Mouse (Mus musculus) c-Kit-positive CD71-negative TER-119-negative erythroid progenitor cells, embryonic 14.5 days (primary cell): ENCODE measurements around the gene Stard10.

Source experiments
- DNase-seq: peaks from one replicate; pipeline ENCODE4 v3.0.0-alpha.2; 2013; ENCODE audit warnings: low read depth

Gene Stard10

DNA sequence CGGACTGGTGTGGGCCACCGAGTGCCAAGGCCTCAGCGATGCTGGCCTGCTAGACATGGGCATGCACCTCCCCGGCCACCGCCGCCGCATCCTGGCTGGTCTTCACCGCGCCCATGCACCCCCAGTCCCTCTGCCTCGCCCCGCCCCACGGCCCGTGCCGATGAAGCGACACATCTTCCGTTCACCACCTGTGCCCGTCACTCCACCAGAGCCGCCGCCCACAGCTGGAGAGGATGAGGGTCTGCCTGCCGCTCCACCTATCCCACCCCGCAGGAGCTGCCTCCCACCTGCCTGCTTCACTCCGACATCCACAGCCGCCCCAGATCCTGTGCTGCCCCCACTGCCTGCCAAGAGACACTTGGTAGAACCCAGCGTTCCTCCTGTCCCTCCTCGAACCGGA is 56.2 kb downstream of the Stard10 start:
- DNase-seq, result no peak

DNA sequence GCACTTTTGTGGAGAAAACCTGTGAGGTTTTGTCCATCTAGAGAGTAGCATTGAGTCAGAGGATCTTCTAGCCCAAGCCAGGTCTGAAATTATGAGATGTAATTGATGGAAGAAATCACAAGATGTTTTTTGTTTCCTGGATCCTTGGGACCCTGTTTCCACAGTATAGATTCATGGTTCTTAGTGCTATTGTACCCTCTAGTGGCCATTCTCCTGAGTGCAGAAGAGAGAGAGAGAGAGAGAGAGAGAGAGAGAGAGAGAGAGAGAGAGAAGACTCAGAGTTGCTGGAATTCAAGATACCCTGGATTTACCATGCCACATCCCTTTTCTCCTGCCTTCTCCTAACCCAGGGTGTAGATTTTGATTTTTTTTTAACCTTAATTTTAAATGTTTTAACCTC is 57.3 kb downstream of the Stard10 start:
- no peak for DNase-seq

DNA sequence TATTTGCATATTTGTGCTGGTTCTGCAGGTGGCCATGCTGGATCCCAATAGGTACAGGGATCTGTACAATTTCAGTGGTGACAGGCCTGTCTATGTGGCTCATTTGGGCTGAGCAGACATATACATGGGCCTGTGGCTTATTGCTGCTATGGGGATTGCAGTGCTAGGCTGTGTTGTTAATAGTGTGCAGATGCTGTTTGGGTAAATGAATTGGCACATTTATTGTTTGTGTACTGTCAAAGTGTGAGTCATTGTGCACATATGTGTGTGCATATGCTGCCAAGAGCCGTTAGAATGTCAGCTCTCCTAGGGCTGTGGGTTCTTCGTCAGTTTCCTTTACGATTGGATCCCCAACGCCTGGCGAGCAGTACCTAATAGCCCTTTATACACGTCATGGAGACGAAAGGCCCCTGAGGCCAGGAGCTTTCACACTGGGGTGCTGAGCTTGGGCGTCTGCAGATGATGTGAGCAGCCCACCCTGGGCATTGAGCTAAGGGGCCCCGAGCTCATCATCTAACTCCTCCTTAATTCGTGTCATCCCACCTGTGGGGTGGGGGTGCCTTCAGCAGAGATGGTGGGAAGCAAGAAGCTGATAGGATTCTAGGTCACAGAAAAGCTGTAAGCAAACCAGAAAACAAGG is 59.9 kb downstream of the Stard10 start:
- DNase-seq, result no peak

DNA sequence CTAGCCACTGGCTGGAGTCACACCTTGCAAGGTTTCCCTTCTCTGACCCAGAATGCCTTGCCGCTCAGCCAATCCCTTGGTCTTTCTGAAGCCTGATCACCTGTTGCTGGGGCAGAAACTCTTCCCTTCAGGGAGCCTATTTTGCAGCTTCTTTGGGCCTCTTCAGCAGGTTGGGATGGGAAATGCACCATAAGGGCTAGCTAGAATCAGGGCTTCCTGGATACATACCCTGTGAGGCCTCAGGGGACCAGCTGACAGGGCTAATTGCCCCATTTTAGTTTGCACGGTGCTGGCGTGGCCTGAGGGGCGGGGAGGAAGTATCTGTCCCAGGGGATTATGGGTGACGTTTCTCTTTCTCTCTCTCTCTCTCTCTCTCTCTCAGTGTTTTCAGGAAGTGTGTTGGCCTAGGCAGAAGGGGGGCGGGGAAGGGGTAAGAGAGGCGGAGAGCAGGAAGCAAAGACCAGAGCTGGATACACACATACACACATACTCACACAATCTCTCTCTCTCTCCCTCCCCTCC is 60.9 kb downstream of the Stard10 start:
- DNase-seq, result peak; percentile 60

DNA sequence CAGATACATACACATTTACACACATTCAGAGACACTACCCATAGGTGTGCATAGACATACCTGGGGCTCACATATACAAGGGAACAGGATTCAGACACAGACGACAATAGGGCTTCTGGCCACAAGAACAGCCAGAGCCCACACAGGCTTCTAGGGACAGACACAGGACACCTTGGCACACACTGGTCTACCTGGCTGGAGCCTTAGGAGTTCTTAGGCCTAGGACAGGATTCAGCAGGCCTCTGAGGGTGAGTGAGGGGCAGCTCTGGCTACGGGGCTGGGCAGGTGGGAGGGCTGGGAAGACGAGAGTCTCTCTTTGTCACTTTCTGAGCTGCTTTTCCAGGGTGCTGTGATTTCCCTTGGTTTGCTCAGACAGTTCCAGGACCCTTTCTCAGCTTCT is 61.4 kb downstream of the Stard10 start:
- DNase-seq, result no peak

DNA sequence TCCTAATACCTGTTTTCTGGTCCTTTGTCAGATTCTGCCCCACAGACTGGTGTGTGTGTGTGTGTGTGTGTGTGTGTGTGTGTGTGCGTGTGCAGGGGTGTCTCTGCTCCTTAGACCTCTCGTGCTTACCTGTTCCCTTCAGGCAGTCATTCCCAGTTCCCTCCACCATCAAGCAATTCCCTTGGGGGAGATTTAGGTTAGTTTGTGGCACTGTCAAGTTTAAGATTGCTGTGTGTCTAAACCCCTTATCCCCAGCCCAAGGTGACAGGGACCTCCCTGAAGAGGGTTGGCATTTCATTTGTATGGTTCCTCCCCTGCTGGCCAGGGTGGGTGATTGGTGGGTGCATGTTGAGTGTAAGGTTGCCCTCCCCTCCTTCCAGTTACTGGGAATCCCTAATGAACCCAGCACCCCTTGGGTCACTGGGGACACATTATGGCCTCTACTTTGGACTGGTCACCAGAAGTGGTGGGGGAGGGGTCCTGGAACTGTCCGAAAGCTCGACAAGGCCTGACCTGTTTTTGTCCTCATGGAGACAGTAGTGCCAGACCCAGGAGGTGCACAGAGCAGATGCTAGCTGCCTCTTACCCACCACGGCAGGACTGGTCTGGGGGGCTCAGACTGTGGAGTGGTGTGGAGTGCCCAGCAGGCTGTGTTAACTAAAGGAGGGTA is 62.0 kb downstream of the Stard10 start:
- no peak for DNase-seq

DNA sequence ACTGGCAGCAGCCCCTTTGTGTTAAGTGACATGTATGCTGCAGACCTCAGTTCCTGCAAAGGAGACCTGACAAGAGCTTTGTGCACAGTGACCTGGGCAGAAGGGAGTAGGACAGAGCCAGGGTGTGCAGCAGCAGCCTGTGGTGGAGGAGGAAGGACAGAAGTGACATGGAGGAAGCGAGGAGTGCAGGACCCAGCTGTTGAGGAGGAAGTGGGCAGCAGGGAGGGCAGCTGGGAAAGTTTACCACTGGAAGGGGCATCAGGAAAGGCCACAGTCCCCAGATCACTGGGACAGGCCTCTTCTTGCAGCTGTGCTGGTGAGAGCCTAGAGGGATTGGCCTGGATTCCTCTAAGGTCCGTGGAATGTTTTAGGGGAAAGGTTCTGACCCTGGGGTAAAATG is 62.8 kb downstream of the Stard10 start:
- DNase-seq, result no peak

DNA sequence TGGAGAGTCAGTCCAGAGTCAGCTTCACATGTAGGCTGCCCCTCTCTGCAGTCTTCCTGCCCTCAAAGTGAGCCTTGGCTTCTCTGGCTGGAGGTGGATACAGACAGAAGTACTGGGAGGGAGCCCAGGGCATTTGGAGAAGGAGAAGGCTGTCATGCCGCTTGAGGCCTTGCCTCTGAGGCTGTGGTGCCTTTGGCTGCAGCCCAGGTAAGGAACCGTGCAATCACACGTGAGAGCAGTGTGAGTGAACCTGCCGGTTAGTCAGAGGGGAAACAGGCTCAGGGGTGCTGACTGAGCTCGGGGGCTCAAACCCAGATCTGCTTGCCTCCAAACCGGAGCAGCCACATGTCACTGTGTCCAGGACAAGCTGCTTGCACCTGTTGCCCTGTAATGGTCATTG is 64.6 kb downstream of the Stard10 start:
- no peak for DNase-seq

DNA sequence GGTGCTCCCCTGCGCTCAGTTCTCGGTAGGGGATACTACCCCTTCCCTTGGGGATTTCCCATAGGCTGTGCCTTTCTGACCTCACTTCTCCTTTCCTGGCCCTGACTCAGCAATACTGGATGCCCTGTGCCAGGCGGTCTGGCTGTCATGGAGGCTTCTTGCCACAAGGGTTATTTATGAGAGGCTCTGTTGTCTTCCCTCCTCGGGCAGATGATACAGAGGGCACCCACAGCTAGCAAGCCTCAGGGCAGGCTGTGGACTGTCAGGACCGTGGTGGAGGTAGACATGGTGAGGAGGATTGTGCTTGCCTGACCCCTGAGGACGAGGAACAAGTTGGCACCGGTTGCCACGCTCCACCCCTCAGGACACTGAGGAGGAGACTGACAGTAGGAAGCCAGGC is 65.5 kb downstream of the Stard10 start:
- peak; percentile 69 for DNase-seq

DNA sequence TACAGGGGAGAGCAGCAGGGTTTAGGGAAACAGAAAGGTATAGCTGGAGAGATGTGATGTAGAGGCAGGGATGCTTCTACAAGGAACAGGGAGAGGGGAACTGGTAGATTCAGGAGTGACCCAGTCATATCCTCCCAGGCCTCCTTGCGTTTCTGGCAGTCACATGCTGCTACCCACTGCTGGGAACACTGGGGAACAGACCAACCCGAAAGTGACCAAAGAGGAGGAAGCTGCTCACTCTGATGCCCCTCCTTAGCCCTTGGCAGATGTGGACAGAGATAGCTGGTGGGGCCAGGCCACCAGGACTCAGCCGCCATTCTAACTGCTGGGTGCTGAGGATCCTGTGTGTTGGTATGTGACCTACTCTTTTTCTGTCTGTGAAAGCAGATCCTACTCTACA is 66.9 kb downstream of the Stard10 start:
- no peak for DNase-seq

DNA sequence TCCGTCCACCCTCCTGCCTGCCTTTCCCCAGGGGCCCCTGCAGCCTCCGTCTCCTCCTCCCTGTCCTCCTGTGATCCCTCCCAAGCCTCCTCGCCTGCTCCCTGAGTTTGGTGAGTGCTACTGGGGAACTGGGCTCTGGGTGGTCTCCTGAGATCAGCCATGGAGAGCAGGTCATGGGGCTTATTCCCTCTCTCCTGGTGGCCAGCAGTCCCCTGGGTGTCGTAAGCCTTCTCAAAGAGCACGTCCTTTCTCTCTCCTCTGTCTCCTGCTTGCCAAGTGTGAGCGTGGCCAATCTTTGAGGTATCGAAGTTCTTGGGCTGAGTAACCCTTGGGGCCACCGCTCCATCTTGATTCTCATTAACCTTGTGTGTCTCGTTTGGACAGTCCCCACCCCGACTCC is 68.0 kb downstream of the Stard10 start:
- DNase-seq, result no peak

DNA sequence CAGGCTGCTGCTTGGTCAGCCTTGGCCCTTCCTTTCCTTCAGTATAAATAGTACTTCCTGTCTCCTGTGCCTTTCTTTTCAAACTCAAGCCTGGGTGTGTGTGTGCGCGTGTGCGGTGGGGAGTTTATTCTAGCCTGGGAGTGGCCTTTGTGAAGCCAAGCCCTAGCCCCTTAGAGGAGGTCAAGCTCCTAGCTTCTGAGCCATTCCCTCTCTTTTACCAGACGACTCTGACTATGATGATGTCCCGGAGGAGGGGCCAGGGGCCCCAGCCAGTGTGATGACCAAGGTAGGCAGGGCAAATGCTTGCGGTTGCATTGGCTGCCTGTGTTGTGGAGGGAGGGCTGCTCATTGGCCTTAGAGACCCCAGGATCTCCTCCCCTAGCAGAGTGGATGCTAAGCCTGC is 68.4 kb downstream of the Stard10 start:
- DNase-seq, result no peak

DNA sequence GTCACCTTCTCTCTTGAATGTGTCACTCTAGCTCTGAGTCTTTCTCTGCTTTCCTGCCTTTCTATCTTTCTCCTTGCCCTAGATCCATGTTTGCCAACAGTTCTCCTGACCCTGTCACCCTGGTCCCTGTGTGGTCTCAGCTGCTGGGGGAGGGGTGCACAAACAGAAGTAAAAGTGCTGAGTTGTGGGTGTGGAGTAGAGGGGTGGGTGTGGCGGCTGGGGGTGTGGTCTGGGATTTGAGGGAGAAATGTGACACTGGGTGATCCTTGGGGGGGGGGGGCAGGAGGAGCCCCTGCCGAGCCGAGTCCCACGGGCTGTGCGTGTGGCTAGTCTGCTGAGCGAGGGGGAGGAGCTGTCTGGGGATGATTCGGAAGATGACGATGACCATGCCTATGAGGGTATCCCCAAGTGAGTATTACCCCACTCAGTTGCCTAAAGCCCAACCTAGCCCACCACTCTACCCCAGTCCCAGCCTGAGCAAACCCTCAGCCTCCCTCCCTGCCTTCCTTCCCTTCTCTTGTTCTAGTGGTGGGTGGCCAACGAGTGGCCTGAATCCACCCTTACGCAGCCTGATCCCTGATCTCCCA is 69.1 kb downstream of the Stard10 start:
- DNase-seq, result no peak

DNA sequence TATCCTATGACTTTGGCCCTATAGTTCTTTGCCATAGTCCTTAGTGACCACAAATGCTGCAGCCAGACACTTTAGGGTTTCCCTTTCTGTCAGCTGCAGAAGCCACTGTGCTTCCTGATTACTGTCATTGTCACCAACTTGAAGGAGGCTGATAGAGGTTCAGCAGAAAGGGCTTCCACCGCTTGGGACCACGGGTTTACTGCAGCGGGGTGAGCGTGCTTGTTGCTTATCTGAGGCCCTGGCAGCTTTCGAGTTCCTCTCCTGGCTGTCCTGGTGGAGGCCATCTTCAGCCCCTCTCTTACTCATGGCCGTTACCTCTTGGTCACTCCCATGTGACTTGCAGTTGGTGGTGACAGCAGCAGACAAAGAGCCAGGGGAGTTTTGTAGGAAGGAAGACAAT is 72.4 kb downstream of the Stard10 start:
- no peak for DNase-seq

DNA sequence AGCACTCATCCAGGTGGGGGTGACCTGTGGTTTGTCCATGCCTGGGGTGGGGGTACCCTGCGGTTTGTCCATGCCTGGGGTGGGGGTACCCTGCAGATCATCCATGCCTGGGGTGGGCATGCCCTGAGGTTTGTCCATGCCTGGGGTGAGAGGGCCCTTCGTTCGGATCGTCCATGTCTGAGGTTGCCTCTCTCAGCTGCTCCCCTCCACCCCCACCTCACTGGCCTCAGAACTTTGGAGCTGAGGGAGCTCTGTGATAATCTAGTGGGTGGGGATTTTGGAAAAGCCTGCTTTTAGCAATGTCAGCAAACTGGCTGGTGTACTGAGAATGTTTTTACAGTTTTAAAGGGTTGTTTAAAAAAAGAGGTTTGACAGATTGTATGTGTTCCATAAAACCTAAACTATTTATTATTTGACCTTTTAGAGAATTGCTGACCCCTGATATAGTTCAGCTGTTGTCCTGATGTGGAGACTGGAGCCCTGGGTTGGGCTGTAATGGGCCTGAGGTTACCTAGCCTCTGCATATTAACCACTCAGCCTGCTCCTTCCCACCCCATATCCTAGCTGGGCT is 75.1 kb downstream of the Stard10 start:
- no peak for DNase-seq

DNA sequence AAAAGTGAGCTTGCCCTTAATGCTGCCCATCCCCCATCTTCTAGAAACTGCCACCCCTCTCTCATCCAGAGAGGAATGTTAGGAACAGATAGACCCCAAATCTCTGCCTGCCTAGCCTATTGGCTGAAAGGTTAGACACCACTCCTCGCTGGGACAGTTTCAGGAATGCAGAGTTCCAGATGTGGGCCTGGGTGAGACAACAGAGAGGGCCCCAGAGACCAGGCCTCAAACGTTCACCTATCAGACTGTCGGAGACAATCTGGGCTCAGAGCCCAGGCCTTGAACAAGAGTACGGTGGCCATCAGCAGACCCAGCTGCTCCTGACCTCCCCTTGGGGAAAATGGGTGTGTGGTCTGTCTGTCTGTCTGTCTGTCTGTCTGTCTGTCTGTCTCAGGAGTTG is 76.1 kb downstream of the Stard10 start:
- DNase-seq, result no peak

DNA sequence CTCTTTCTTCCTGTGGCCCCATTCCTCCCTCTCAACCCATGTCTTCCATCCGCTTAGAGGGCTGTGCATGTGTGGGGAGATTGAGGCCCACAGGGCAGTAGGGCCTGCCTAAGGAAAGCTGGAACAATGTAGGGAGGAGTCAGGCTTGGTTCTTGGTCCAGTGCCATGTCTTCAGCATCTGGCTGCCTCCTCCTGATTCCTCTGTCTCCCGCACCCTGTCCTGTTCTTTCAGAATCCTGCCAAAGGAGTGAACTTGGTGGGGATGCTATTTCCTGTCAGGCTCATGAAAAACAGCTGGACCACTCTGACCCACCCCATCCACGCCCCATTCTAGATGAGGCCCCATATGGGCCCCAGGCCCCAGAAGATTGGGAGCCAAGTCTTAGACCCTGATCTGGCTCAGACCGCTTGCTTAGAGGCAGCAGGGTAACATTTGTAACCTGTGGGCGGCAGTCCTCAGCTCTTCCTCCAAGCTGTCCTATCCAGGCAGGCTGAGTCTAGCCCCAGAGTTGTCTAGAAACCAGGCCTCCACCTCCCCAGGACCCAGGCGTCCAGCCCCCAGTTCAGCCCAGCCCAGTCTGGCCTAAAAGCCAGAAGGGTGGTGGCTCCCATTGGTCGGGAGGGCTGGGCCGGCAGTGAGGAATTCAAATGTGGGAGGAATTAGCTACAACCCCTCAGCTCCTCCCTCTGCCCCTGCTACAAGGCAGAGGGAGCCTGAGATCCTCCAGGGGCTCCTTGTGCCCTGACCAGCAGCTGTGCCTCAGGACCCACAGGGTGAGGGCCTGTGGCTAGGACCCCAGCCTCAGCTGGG is 77.0 kb downstream of the Stard10 start:
- no peak for DNase-seq

DNA sequence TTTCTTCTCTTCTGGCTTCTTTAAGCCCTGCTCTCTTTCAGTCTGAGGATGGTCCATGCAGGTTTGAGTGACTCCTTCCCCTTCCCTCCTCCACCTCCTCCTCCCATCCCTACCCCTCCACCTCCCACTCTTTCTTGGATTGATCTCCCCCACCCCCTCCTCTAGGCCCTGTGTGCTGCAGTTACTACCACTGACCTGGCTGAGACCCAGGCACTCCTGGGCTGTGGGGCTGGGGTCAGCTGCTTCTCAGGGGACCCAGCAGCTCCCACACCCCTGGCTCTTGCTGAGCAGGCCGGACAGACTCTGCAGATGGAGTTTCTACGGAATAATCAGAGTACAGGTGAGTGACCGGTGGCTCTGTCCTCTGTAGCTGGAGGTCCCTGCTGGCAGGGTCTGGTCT is 77.7 kb downstream of the Stard10 start:
- DNase-seq, result no peak

DNA sequence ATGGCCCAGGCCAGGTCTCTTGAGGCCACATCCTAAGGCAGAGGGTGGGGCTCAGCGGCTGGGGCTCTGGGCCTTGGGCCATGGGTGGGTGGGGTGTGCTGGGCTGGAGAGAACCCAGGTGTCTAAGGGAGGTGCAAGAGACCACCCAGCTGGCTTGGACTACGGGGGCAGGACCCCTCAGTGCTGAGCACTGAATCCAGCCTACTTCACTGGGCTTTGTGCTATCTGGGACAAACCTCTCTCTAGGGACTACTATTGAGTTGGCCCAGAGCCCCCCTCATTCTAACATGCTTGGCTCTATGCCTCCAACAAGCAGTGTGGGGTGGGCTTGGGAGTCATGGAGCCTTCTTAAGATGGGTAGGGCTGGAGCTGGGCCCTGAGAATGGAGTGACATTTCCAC is 78.6 kb downstream of the Stard10 start:
- DNase-seq, result no peak
